Mouse (Mus musculus) layer of hippocampus, adult 8-10 months (tissue): ENCODE results near the gene Gucy2d. TPM values are rescaled to one million over a fixed set of nuclear protein-coding genes. Genes with fewer than 3 reads are reported as not detected.

Experiments
- DNase-seq, 2 experiments: peaks; one replicate each; pipeline ENCODE4 v3.0.0; 2022; ENCODE audit warnings: low spot score in 2 of 2
- total RNA-seq, 4 experiments: library from RNA; stranded (reverse); gene quantifications; 2 replicates each; pipeline ENCODE4 v1.2.4; 2022

Gene Gucy2d
- total RNA-seq, 4 experiments from 2014 or later, result 0.17 TPM; not detected in 3

GRCm38 (mm10) chr7:98510961-98511958 is 71.0 kb downstream of the Gucy2d start:
- DNase-seq, result no peak

- no peak for DNase-seq
Observed at GRCm38 (mm10) chr7:98513251-98513650, 73.0 kb downstream of the Gucy2d start.

- no peak for DNase-seq
Observed at GRCm38 (mm10) chr7:98522576-98522975, 82.4 kb downstream of the Gucy2d start.

DNA sequence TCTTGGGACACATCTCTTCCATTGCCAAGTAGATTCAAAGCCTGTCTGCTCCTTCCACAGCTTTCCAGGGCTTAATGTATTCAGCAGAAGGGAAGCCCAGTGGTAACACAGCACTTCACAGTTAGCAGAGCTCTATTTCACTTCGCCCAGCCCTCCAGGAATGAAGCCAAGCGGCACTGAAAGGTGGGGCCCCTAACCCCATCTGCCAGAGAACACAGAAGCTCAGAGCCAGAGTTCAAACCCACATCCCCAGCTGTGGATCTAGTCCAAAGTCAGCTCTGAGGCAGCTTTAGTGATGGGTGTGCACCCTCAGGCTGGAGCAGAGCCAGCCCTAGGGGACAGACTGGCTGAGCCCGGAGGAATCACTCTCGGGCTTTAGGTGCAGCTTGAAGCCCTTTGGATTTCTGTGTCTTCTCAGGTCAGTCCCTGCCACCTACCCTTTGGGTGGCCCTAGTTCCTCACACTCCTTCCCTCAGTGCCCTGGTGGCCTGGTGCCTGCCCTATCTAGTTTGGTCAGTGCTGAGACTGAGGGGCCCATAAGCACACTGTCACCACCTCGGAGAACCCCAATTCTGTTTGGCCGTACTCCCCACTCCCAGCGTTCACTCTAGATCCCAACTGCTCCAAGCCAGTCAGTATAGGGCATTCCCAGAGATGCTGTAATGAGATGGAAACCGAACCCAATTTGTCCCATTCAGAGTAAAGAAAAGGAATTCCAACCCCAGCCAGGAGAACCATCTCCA is 83.0 kb downstream of the Gucy2d start:
- DNase-seq, result no peak

DNA sequence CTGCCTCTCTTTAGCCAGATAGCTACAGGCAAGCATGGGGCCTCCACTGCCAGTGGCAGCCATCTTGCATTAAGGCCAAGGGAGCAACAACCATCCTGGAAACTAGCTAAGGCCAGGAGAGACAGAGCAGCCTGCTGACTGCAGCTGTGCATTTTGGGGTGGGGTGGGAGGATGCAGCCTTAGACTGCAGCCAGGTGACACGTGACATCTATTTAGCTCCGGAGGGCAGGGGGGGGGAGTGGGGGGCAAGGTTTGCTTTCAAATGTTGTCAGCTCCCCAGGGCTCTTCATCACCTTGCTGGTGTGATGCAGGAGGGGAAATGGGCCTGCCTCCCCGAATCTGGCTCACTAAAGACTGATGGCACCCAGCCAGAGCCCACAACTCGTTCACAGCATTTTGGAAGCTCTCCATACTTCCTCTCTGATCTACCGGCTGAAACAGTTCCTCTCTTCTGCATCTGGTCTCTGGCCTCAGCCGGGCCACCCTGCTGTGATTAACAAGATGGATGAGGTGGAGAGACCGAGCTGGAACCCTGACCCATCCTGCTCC is 83.7 kb downstream of the Gucy2d start:
- DNase-seq, result peak in 1 of 2 experiments; percentile 32

DNA sequence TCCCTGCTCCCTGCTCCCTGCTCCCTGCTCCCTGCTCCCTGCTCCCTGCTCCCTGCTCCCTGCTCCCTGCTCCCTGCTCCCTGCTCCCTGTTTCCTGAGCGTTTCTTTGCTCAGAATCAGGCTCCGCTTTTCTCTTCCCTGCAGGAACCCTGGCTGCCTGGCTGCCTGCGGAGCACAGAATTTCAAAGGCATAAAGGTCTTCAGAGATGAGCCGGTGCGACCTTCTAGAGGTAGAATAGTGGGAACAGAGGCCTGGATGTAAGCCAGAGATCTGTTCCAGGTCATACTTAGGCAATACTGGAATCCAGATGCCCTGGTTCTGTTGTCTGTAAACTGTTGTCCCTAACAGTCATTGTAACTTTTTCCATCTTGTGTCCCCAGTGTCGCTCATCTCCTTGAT is 84.2 kb downstream of the Gucy2d start:
- DNase-seq, result no peak

DNA sequence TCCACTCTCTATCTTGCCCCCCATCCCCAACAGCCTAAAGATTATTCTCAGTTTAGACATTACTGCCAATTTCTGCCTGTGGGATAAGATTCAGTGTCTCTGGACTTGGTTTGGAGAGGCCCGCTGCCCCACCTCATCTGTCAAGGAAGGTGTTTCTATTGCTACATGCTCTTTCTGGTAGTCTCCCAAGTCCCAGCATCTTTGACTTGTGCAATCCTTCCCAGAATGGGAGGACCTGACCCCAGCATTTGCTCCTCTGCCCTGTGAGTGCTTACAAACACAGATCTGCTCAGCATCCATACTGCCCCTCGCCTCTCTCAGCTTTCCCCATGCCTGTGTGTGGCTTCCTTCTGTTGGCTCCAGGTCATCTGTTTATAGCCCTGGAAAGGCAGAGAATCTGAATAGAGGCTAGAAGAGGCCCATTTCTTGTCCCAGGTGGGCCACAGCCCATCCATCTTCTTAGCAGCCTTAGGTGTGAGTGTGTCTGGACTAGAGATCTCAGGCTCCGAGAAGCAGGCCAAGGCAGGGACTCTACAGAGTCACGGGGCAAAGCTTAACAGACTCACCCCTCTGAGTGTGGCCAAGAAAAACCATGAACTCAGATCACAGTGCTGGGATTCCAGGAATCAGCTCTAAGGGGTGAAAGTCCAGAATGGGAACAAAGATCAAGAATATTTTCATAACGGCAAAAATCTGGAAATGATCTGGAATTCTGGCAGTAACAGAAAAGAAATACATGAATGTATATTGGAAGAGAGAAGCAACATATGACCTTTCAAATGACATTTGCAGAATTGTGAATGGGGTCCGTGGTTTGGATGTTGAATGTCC is 84.9 kb downstream of the Gucy2d start:
- DNase-seq, result no peak

Other genes starting within 250 kb of the Gucy2d start
- gene B3gnt6, start 240.9 kb upstream of the Gucy2d start, total RNA-seq, result under 1 TPM; 0.24 to 0.45 (median 0.29) TPM
- 10 to 100 TPM; 22.7 to 32.0 (median 24.3) TPM for gene Acer3, start 119.2 kb upstream of the Gucy2d start, total RNA-seq
- gene Tsku, start 79.1 kb upstream of the Gucy2d start, total RNA-seq, result 1 to 10 TPM; 1.6 to 2.8 (median 2.3) TPM
- 1 to 10 TPM; 2.0 to 2.8 (median 2.4) TPM for gene Lrrc32, start 48.9 kb downstream of the Gucy2d start, total RNA-seq
- 10 to 100 TPM; 56.5 to 76.9 (median 72.2) TPM for gene Emsy, start 216.4 kb downstream of the Gucy2d start, total RNA-seq